Mouse (Mus musculus) adrenal gland, postnatal 36 days (tissue): ENCODE results near the gene Mcu. TPM values are rescaled to one million over a fixed set of nuclear protein-coding genes. Genes with fewer than 3 reads are reported as not detected.

ENCODE experiments used
- DNase-seq, 2 experiments: peaks; one replicate each; pipeline ENCODE4 v3.0.0; 2021; ENCODE audit warnings: mixed read lengths in 1 of 2
- total RNA-seq, 2 experiments: library from RNA; stranded (reverse); gene quantifications; 2 replicates each; pipeline ENCODE4 v1.2.3; 2021

Gene Mcu
- total RNA-seq, 2 experiments from 2014 or later = 42.9 to 53.4 TPM

GRCm38 (mm10) chr10:59537579-59537978, 78.9 kb downstream of the Mcu start:
- DNase-seq = peak; percentile 25 to 42

GRCm38 (mm10) chr10:59532256-59532655, 84.2 kb downstream of the Mcu start:
- DNase-seq = no peak

DNA sequence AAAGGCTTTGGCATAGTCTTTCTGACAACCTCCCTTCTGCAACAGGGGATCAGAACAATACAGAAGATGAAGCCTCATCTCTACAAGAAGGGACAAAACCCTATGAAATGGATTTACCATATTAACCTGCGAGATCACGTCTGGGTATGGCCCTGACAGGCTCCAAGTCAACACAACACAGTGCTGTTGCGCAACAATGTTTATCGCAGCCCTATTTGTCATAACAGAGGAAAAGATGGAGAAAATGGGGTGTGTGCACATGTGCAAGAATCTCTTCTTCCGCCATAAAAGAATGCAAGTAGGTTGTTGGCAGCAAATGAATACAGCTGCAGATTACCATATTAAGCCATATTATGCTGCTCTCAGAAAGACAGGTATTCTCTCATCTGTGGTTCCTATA, 88.7 kb downstream of the Mcu start:
- DNase-seq = no peak

DNA sequence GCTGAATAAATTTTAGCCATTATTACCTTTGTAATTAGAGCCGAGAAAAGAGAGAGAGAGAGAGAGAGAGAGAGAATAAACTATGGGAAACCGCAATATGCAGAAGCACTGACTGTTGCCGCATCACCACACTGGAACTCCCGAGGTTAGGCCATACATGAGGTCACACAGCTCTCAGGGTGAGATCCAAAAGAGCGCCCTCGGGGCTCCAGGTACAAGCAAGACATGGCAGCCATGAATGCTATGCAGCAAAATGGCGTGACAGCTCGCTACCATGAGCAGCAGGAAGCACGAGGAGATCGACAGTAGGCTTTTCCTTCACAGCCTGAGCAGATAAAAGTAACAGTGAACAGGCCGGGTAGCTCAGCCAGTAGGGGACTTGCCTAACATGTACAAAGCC, 89.2 kb downstream of the Mcu start:
- no peak for DNase-seq

- DNase-seq = no peak
Measured at GRCm38 (mm10) chr10:59524675-59525074, 91.8 kb downstream of the Mcu start.

DNA sequence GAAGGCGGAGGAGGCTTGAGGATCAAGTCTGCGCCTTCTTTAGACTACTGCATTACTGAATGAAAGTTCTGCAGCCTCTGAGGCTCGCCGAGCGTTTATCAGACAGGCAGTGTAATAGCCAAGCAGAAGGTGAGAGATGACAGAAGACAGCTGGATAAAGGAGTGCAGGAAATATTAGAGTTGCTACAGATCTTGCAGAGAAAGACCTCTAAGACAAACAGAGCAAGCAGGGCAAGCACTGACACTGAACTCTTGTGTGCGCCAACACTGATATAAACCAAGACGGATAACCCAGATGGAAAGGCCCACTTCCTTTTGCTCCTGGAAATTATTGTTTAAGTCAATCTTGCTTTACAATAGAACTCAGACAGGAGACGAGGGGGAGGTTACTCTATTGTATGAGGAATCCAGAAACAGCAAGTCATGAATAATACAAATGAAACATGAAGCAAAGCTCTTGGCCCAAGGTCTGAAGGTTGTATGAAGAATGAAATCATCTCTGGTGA, 92.6 kb downstream of the Mcu start:
- no peak for DNase-seq

- DNase-seq = no peak
Measured at GRCm38 (mm10) chr10:59520701-59521100, 95.8 kb downstream of the Mcu start.

DNA sequence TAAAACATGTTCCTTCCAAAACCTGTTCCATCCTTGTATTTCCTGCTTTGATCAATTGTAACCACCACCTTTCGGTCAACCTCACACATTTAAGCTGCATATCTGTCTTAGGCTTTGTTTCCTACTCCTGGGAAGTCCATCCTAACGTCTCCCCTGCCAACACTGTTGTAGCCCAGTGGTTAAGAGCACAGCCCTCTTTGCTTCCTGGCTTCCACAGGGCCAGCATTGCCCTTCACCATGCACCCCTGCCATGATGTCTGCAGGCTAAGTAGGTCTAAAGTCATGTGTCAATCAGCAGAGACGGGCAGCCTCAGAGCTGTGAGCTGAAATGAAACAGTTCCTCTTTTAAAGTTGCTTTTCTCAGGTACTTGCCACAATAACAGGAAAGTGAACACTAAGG, 97.1 kb downstream of the Mcu start:
- DNase-seq = no peak

DNA sequence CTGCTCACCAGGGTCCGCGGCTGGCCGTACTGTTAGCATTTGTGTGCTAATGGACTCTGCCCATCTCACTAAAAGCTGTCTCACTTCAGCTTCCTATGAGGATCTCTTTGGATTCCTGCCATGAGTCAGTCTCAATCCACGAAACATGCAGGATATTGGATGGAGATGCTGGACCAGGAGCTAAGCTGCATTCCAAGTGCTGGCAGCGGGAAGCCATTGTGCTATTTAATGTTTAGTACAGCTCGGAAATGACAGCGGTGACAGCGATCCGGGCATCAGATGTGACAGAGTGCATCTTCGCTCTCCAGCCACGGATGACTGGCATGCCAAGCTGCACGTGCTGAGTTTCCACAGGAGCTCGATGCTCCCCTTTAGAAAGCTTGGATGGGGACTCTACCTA, 99.3 kb downstream of the Mcu start:
- DNase-seq = no peak

- DNase-seq = no peak
Measured at GRCm38 (mm10) chr10:59514739-59515464, 101.6 kb downstream of the Mcu start.

DNA sequence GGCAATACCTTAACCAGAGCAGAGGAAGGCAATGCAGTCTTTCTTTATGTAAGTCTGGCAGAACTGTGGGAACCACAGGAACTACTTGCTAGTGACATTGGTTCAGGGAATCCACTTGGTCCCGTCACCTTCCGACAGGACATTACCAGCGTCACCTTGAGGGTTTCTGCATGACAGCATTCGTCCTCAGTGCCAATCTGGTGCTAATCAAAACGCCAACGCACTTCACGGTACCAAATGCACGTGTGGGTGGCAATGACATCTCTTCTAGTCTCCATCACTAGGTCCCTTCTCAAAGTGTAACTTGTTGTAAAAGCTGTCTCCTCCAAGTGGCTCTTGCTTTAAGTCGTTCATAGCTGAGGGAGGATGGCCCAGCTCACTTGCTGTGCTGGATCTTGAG, 104.3 kb downstream of the Mcu start:
- no peak for DNase-seq

DNA sequence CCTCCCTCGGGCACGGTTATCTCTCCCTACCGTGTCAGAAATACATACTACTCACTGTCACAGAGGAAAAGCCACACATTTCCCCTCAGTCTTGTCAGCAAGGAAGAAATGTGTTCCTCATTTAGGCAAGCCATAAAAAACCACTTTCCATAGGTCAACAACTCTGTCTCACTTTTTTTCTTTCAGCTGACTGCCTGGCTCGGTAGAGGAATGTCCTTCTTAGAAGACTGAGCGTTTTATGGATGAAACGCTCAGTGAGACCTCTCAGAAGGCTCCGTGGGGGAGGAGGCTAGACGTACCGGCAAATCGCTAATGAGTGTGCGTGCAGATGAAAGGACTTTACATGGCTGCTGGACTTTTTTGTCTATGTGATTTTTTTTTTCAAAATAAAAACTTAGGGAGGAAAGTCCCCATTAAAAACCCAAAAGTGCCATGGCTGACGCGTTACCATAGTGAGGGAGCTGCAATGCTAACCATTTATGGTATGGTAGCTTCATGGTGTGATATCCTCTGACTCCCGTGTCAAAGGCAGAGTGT, 105.0 kb downstream of the Mcu start:
- DNase-seq = no peak

- no peak for DNase-seq
Measured at GRCm38 (mm10) chr10:59510713-59511426, 105.6 kb downstream of the Mcu start.

- peak in 1 of 2 experiments; percentile 23 for DNase-seq
Measured at GRCm38 (mm10) chr10:59509197-59509596, 107.3 kb downstream of the Mcu start.

DNA sequence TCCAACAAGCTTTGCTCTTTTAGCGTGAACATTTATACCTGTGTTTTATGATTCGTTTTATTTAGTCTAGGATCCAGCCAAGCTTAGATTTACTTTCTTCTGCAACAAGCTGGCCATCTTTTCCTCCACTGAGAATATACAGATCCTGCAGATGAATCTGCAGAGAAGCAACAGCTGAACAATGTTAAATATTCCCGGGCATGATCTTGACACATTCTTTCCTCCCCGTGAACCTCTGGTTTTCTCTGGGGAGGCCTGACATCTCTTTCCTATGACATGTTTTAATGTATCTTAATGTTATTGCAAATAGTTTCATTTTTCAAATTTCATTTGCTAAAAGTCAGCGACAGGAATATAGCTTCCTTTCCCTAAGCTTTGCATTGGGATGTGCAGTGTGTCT, 109.8 kb downstream of the Mcu start:
- DNase-seq = no peak

- no peak for DNase-seq
Measured at GRCm38 (mm10) chr10:59504291-59504690, 112.2 kb downstream of the Mcu start.

DNA sequence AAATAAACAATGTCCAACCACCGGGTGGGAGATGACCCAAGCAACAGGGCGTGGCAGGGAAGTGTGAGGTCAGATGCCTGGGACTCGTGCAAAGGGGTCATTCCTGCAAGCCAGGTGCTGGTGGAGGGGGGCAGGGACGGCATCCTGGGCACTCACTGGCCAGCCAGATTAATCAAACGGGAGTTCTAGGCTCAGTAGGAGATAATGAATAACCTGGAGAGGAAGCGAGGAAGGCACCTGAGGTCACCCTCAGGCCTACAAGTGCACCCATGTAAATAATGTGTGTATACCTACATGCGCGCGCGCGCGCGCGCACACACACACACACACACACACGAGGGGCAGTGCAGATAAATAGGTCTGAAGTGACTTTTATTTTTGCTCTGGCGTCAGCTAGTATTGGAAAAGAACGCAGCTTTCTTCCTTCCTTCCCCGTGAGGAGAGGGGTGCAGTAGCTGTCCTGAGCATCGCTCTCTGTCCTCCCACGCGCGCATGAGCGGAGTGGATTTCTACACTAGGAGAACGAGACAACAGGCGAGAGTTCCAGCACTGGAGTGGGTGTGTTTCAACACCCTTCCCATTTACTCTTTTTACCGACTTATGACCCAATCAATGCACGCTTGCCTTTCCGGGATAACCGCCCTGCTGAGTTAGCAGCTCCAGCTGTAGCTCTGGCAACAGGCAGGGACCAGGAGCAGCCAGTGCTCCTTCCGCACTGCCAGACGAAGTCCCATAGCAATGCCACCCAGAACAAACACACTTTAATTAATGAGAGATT, 112.9 kb downstream of the Mcu start:
- peak in 1 of 2 experiments; percentile 27 for DNase-seq

DNA sequence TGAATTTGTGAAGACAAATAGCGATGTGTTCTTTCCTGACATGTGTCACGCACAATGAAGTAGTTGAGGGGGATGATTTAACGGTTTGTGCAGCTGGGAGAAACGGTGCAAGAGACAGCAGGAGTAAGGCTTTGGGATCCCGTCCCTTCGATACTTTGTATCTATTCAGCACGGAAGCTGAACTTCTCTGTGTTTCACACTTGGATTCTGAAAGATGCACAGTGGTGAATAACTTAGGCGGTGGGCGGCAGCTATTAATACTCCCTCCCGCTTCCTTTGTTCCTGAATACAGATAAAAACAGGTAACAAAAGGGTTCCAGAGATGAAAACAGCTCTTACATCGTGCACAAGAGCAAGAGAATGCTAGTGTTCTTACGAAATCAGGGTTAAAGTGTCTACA, 114.1 kb downstream of the Mcu start:
- no peak for DNase-seq

- DNase-seq = no peak
Measured at GRCm38 (mm10) chr10:59501761-59502160, 114.7 kb downstream of the Mcu start.

DNA sequence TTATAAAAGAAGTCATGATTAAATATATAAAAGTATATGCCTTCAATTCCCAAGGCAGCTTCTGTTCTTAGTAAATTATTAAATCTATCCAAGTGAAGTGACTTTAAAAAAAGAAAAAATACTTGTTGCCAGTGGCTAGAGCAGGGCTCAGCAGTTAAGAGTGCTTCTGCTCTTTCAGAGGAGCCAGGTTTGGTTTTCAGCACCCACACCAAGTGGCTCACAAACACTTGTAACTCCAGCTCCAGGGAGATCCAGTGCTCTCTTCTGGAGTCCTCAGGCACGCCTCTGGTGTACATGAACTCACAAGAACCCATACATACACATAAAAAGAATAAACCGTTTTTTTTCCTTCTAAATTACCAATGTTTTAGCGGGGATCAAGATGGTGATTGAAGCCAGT, 116.3 kb downstream of the Mcu start:
- no peak for DNase-seq

DNA sequence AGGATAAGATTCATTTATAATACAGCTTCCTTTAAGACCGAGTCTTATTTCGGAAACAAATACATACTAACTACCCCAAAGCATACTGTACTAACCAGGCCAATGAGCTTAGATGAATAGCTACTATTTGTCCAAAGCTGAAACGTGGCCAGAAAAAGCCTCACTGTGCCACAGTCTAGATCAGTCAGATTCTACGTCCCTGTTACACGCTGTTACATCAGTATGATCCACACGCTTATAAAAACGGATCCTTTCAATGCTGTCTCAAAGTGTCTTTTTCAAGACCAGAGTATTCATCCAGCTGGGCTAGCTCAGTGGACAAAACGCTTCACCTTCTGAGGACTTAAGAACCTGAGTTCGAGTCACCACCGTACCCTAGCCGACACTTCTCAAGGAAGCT, 119.5 kb downstream of the Mcu start:
- DNase-seq = no peak

- DNase-seq = no peak
Measured at GRCm38 (mm10) chr10:59494917-59495316, 121.6 kb downstream of the Mcu start.

- peak; percentile 24 to 46 for DNase-seq
Measured at GRCm38 (mm10) chr10:59494044-59494443, 122.4 kb downstream of the Mcu start.
